Mouse (Mus musculus) embryonic facial prominence, embryonic 11.5 days (tissue): ENCODE measurements around the gene Palm. TPM values are rescaled to one million over a fixed set of nuclear protein-coding genes. Genes with fewer than 3 reads are reported as not detected.

Source experiments
- ATAC-seq: fragments of 200-750 bp; cut with Nextera tagmentation; replicated peaks from 2 replicates; pipeline ENCODE4 v1.8.0; 2017; ENCODE audit warnings: low read depth; ENCODE audit not compliant: insufficient number of reproducible peaks, low FRiP score, low TSS enrichment
- DNase-seq: peaks from one replicate; pipeline ENCODE4 v3.0.0-alpha.2; 2015; ENCODE audit warnings: low spot score
- H3K27ac ChIP-seq: fragments of 300-500 bp; sonication (generic); replicated peaks from 2 replicates; pipeline ENCODE4 v1.5.1; 2014; ENCODE audit warnings: mild to moderate bottlenecking, low read depth, low read length, control low read depth
- H3K27me3 ChIP-seq: fragments of 300-500 bp; sonication (generic); 2 replicates; pipeline ENCODE4 v1.6.1; 2014; ENCODE audit warnings: mild to moderate bottlenecking, low read length, moderate library complexity, mixed read lengths; ENCODE audit not compliant: control insufficient read depth, insufficient read depth
- H3K36me3 ChIP-seq: fragments of 300-500 bp; sonication (generic); replicated peaks from 2 replicates; pipeline ENCODE4 v1.6.1; 2014; ENCODE audit warnings: low read depth, mild to moderate bottlenecking, low read length, moderate library complexity, mixed read lengths; ENCODE audit not compliant: control insufficient read depth, insufficient read depth
- H3K4me1 ChIP-seq: fragments of 300-500 bp; sonication (generic); 2 replicates; pipeline ENCODE4 v1.6.1; 2014; ENCODE audit warnings: low read length, mixed read lengths; ENCODE audit not compliant: control insufficient read depth, insufficient read depth
- H3K4me2 ChIP-seq: fragments of 300-500 bp; sonication (generic); 2 replicates; pipeline ENCODE4 v1.6.1; 2014; ENCODE audit warnings: low read depth, mild to moderate bottlenecking, control low read depth, low read length, moderate library complexity
- H3K4me3 ChIP-seq: fragments of 300-500 bp; sonication (generic); 2 replicates; pipeline ENCODE4 v1.5.1; 2014; ENCODE audit warnings: low read depth, low read length, control low read depth
- H3K9ac ChIP-seq: fragments of 300-500 bp; sonication (generic); replicated peaks from 2 replicates; pipeline ENCODE4 v1.6.1; 2014; ENCODE audit warnings: mild to moderate bottlenecking, control low read depth, low read length
- H3K9me3 ChIP-seq: fragments of 300-500 bp; sonication (generic); replicated peaks from 2 replicates; pipeline ENCODE4 v1.6.1; 2016; ENCODE audit warnings: mild to moderate bottlenecking, low read length, inconsistent platforms, mixed read lengths; ENCODE audit not compliant: control insufficient read depth
- WGBS: fragments of 180-500 bp; shearing (Covaris S2); extraction: QIAGEN DNeasy Blood & Tissue Kit; methylation state at CpG from one replicate; pipeline ENCODE4 v1.1.7; 2014; 5-methylcytosine and 5-hydroxymethylcytosine counted together
- polyA plus RNA-seq: library from polyadenylated mRNA; unstranded; fragments of >200 nt; fragmentation: Nextera tagmentation; extraction: Ambion mirVana; gene quantifications from 2 replicates; pipeline ENCODE4 v1.2.1, GENCODE M21; 2014

The Palm gene
- polyA plus RNA-seq, 1 experiment from 2014 or later, result 85.7 TPM

DNA sequence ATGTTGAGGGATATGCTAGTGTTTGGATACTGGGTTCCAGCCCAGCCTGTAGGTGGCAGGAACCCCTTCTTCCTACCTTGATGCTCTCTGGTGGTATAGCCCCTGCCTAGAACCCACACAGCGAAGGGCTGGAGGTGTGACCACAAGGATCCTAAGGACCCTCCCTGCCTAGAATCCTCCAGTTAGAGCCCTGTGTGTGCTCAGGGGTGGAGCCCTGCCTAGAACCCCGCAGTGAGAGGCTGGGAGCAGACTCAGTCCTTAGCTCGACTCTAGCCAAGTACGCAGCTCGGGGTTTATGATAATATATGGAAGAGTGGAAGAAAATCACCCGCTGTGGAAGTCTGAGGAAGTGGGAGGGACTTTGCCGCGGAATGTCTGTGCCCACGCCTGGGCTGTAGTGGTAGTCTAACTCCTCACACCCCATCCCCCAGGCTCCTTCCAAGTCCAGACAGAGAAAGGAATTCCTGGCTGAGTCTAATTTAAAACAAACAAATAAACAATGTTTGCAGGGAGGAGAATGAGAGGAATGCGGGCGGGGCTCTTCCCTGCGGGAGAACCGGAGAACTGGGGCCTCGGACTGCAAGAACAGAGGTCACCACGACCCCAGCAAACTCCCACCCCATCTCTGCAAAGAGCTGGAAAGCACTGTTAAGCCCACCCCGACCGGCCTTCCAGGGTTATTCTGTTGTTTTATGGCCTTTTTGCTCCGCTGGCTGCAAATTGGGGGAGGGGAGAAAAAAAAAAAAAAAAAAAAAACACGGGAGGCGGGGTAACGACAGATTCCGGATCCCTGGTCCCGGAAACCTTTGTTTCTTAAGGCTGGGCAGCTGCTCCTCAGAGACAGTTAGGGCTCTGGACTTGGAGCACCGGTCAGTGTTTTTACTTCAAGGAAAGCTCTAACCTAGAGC is 47.5 kb downstream of the Palm start:
- WGBS, result under 1% methylated on average over 24 of the region's 24 CpGs
- H3K4me3 ChIP-seq, result peak overlapping the region; percentile 16
- H3K36me3 ChIP-seq, result no peaks in the 10 kb centered on the region
- no peaks in the 10 kb centered on the region for H3K9me3 ChIP-seq
- H3K9ac ChIP-seq, result peak overlapping the region; percentile 60
- H3K27ac ChIP-seq, result peak overlapping the region; percentile 53
- ATAC-seq, result peak; percentile 87
- no peaks in the 10 kb centered on the region for H3K4me1 ChIP-seq
- H3K4me2 ChIP-seq, result peak overlapping the region; percentile 71
- H3K27me3 ChIP-seq, result no peaks in the 10 kb centered on the region
- peak; percentile 83 for DNase-seq

DNA sequence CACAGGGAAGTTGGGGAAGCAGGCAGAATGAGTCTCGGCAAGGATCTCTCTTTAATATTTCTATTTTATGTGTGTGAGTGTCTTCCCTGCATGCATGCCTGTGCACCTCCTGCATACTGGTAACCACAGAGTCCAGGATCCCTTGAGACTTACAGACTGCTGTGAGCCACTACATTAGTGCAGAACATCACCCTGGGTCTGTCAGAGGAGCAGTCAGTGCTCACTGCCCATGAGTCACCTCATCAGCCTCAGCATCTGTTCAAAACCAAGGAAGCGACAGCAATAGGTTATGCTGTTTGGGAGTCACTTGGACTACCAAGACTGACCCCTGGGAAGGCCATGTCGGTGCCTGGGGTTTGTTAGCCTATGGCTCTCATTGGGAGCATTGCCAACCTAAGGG is 49.0 kb downstream of the Palm start:
- Histone ChIP-seq H3K27me3 (no peaks in the 10 kb centered on the region), H3K36me3 (no peaks in the 10 kb centered on the region), H3K4me3 (no peak overlapping the region), H3K4me1 (no peaks in the 10 kb centered on the region), H3K27ac (no peak overlapping the region), H3K9me3 (no peaks in the 10 kb centered on the region), H3K9ac (no peak overlapping the region), H3K4me2 (no peak overlapping the region; the same call in 1 of the 2 replicates)
- 84% methylated on average over 3 of the region's 3 CpGs for WGBS
- ATAC-seq, result no peak
- DNase-seq, result no peak

DNA sequence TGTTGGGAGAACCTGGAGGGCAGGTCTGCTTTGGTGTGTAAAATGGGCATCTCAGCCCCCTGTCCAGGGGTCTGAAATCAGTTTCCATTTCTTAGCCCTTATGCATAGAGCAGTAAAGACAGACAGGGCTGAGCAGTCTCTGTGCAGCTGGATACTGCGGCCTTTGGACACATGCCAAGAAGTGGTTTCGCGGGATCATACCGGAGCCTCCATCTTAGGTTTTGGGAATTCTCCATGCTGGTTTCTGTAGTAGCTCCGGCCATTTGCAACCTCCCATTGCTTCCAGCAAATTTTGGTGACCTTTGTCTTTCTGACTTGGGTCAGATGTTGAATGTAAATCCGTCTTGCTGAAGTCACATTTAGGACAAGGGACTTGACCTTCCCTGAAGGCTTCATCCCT is 50.1 kb downstream of the Palm start:
- no peak overlapping the region for H3K4me2 ChIP-seq
- H3K27ac ChIP-seq, result no peak overlapping the region
- H3K4me3 ChIP-seq, result no peak overlapping the region
- no peaks in the 10 kb centered on the region for H3K4me1 ChIP-seq
- H3K27me3 ChIP-seq, result no peaks in the 10 kb centered on the region
- no peaks in the 10 kb centered on the region for H3K36me3 ChIP-seq
- H3K9ac ChIP-seq, result no peak overlapping the region
- peak; percentile 43 for DNase-seq
- WGBS, result 83% methylated on average over 6 of the region's 6 CpGs
- H3K9me3 ChIP-seq, result no peaks in the 10 kb centered on the region
- ATAC-seq, result no peak

DNA sequence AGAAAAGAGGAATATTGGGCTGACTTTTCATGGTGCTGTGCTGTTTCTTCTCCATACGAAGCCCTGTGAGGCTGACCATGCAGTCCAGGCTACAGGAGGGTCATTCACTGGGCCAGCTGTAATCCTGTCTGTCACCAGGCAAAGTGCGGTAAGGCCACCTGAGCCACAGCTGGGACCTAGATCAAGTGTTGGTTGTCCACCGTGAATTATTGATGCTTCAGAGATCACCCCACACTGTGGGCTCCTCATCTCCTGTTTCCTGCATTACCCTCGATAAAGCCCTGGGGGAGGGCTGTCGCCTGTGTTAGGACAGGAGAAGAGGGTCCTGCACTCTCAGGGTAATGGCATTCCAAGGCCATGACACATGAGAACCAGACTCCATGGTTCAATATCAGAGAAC is 53.2 kb downstream of the Palm start:
- DNase-seq (no peak), ATAC-seq (no peak)
- Histone ChIP-seq H3K9me3 (no peaks in the 10 kb centered on the region), H3K4me3 (no peak overlapping the region), H3K27ac (no peak overlapping the region), H3K36me3 (no peaks in the 10 kb centered on the region), H3K4me1 (no peaks in the 10 kb centered on the region; the same call in 1 of the 2 replicates), H3K27me3 (no peaks in the 10 kb centered on the region), H3K9ac (no peak overlapping the region), H3K4me2 (no peak overlapping the region)
- 65% methylated on average over 5 of the region's 5 CpGs for WGBS

DNA sequence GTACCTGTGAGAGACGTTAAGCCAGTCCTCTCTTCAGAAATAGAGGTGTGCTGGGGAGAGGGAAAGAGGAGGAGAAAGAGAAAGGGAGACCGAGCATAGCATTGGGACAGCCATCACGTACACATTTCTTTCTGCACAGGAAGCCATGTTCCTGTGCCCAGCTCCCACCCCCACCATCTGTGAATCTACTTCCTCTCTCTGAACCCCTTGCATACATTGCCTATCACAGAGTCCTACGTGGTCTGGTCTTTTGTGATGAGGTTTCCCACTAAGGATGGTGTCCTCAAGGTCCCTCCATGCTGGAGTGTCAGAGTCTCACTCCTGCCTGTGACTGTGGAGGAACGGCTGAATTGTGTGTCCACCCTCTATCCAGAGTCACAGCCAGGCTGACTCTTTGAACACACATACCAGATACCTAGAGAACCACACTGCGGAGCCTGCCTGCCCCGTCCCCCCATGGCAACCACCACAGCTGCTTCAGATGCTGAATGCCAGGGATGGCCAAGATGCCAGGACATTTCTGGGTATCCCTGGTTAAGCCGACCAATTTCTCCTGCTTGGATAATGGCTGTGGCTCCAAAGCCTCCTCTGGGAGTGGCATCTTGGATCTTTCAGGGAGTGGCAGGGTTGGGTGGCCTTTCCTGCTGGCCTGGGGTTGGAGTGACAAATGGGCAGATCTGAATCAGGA is 56.7 kb downstream of the Palm start:
- 86% methylated on average over 8 of the region's 8 CpGs for WGBS
- no peak for DNase-seq
- peaks cover 16% of the 10 kb centered on the region for H3K4me1 ChIP-seq

DNA sequence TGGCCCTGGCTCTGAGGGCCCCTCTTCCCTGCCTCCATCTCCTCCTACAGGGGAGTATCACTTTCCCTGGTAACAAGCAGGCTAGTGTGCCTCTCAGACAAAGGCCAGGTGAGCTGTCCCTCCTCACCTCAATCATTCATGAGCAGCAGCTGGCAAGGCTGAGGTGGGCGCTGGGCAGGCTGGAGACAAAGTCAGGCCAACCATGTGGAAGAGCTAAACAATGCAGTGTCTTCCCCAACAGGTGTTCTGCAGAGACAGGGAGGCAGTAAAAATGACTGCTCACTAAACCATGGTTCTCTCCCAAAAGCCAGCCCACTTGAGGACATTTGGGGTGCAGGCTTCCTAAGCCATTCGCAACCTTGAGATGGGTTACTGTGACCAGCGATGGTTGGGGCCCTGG is 58.3 kb downstream of the Palm start:
- Histone ChIP-seq H3K36me3 (no peaks in the 10 kb centered on the region; the same call in 1 of the 2 replicates), H3K9ac (peak overlapping the region; percentile 84; the same call in 1 of the 2 replicates), H3K4me3 (no peak overlapping the region), H3K27me3 (no peaks in the 10 kb centered on the region), H3K4me2 (peak overlapping the region; percentile 79), H3K27ac (peak overlapping the region; percentile 99), H3K9me3 (no peaks in the 10 kb centered on the region), H3K4me1 (peaks cover 20% of the 10 kb centered on the region)
- DNase-seq (no peak), ATAC-seq (no peak)
- 69% methylated on average over 3 of the region's 3 CpGs for WGBS

More for the DNA sequence above, 56.7 kb downstream of the Palm start:
- Histone ChIP-seq H3K9me3 (no peaks in the 10 kb centered on the region), H3K4me3 (no peak overlapping the region), H3K27me3 (no peaks in the 10 kb centered on the region), H3K4me2 (no peak overlapping the region), H3K36me3 (no peaks in the 10 kb centered on the region), H3K27ac (no peak overlapping the region), H3K9ac (no peak overlapping the region)
- no peak for ATAC-seq

DNA sequence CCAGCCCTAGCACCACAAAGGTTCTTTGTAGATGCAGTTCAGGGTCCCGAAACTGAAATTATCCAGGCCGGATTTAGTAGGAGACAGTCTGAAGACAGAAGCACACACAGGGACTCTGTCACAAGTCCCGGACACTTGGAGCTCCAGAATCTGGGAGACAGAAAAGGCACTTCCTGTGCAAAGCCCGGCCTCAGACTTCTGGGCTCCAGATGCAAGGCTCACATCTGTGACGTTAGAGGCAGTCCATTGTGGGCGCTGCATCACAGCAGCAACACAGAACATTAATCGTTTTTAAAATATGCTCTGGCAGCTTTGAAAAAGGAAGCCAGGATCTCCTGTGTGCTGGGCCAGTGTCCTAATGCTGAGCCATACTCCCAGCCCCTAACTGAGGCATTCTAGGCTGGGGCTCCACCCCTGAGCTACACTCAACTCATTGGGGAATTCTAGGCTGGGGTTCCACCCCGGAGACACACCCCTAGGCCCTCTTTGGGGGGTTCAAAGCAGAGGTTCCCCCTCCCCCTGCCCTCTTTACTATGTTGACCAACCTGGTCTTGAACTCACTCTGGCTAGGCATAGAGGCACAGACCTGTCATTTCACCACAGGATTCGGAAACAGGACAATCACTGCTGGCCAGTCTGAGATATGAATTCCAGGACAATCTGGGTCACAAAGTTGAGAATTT is 58.9 kb downstream of the Palm start:
- H3K4me1 ChIP-seq, result peaks cover 26% of the 10 kb centered on the region
- peak overlapping the region; percentile 84 for H3K9ac ChIP-seq

More for the DNA sequence above, 58.9 kb downstream of the Palm start:
- peak overlapping the region; percentile 100; the same call in 1 of the 2 replicates for H3K4me3 ChIP-seq
- DNase-seq (peak; percentile 52), ATAC-seq (no peak)
- H3K27me3 ChIP-seq, result no peaks in the 10 kb centered on the region
- H3K4me2 ChIP-seq, result peak overlapping the region; percentile 79
- H3K27ac ChIP-seq, result peak overlapping the region; percentile 99
- WGBS, result 40% methylated on average over 9 of the region's 9 CpGs
- H3K36me3 ChIP-seq, result no peaks in the 10 kb centered on the region; the same call in 1 of the 2 replicates
- H3K9me3 ChIP-seq, result no peaks in the 10 kb centered on the region
